Mouse (Mus musculus) kidney, postnatal 36 days (tissue): Measurements from ENCODE around the gene Cox7b2.
A peak's percentile ranks its signal among the peaks of the same experiment; 100 is the strongest.
"Not testable (repeated sequence)": the region's sequence is repeated elsewhere in the genome, so short reads cannot be mapped to it uniquely, and the experiment has no call there.

Source experiments
- DNase-seq, 2 experiments: peaks; one replicate each; pipeline ENCODE4 v3.0.0; 2021 to 2022; ENCODE audit warnings: mixed read lengths in 2 of 2

Gene Cox7b2

DNA sequence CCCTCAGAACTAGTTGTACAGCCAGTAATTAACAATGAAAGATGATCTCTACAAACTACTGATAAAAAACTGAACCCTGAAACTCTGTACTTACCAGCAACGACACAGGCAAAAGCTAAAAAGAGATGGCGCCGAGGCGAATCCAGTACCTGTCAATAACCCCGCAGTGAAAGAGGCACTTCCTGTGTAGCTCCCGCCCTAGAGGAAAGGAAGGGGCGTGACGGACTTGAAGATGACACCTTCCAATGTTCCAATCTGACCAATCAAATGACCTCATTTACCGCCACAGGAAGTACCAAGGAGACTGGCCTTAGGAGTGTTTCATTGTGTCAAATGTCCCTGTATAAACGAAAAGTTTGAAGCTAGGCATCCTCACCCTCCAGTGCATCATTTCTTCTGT, at the start of gene Cox7b2:
TSS of gene Cox7b2 (minus strand) at position 127 of the 400 bp plus-strand sequence.
- no peak for DNase-seq

- no peak for DNase-seq
Measured at GRCm38 (mm10) chr5:71595321-71595720, 47.3 kb upstream of the Cox7b2 start.

GRCm38 (mm10) chr5:71593745-71594255, 45.8 kb upstream of the Cox7b2 start:
- DNase-seq, result no peak

DNA sequence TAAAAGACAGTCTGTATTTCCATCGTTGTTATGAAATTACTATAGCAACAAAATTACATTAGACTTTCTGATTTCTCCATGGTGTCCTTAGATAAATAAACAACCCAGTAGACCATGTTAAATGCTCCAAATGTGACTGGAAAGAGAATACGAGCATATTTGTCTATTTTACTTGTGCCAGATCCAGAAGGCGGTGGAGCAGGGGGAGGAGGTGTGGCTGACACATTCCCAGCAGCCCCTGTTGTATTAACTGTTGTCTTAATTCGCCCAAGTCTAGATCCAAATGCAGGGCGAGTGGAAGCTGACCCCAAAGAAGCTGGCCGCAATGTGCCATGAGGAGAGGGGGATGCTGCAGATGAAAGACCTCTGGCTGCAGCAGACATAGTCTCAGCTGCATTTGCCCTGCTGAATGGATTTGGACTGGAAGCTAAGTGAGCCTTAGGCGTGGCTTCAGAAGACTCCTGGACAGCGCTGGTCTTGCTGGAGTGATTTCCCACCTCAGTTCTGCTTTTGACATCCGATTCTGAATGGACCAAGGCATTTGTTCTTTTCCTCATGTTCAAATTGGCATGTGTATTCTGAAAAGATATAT, 23.7 kb upstream of the Cox7b2 start:
- DNase-seq, result no peak

GRCm38 (mm10) chr5:71545554-71545953, 2.5 kb downstream of the Cox7b2 start:
- peak; percentile 1 to 38 for DNase-seq

DNA sequence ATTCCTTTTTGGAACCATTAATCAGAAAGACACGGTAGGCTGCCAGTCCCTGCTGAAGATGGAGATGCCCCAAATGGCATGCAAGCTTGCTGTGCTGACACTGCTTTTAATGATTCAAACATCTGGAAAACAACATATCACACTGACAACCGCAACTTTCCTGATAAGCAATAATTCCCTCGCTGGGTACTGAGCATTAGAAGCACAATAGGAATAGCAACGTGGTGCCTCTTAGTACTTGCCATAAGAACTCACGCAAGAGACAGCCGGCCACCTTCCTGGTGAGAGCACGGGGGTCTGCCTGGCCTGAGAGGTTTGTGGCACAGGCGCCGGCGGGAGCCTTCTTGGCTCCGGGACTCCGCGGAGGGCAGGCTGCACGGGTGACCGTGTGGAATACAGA, 22.5 kb downstream of the Cox7b2 start:
- DNase-seq, result not testable (repeated sequence)

GRCm38 (mm10) chr5:71502058-71502678, 45.8 kb downstream of the Cox7b2 start:
- DNase-seq, result peak; percentile 26 to 72

DNA sequence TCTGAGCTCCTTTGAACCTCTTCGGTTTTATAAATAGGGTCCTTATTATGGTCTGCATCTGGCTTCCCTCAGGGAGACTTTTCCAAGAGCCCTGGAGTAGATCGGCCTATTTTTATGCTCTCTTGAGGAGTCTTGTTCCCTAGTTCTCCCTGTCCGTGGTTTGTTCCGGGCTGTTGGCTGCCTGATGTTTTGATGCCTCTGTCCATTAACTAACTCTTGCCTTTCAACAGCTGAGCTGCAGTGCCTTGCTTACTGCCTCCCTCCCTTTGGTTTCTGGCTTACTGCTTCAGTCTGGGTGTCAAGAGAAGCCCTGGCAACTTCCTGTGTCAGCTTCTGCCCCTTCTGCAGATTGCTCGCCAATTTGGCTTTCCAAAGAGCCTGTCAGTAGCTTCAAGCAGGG, 52.4 kb downstream of the Cox7b2 start:
- no peak for DNase-seq

DNA sequence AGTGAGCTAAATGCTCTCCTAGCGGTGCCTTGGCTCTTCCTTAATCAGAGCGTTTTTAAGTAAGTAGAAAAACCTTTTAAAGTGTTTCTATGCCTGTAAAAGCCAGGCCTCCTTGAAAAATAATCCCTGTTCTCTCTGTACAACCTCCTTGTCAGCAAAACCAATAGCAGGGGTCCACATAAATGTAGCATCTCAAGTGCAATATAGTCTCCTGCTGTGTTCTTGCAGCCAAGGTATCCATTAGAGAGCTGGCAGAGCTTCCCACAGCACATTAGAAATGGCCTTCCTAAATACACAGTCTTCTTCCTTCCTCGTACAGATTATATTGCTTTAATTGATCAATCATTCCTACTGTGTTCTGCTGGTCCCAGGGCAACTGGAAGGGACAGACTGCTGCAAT, 91.0 kb downstream of the Cox7b2 start:
- DNase-seq, result no peak

GRCm38 (mm10) chr5:71440174-71440573, 107.8 kb downstream of the Cox7b2 start:
- DNase-seq, result no peak
